Mouse (Mus musculus) stomach, embryonic 16.5 days (tissue): Measurements from ENCODE around the gene Hoxb5. TPM values are rescaled to one million over a fixed set of nuclear protein-coding genes. Genes with fewer than 3 reads are reported as not detected.

Experiments
- ATAC-seq: fragments of 200-750 bp; cut with Nextera tagmentation; 2 replicates; pipeline ENCODE4 v1.8.0; 2017; ENCODE audit warnings: moderate number of reproducible peaks, moderate TSS enrichment; ENCODE audit not compliant: insufficient read depth, low FRiP score
- H3K27ac ChIP-seq: fragments of 300-500 bp; sonication (generic); 2 replicates; pipeline ENCODE4 v1.5.1; 2014; ENCODE audit warnings: low read length
- H3K27me3 ChIP-seq: fragments of 300-500 bp; sonication (generic); 2 replicates; pipeline ENCODE4 v1.6.1; 2014; ENCODE audit warnings: low read length, control low read depth, mixed read lengths; ENCODE audit not compliant: control insufficient read depth, insufficient read depth
- H3K36me3 ChIP-seq: fragments of 300-500 bp; sonication (generic); 2 replicates; pipeline ENCODE4 v1.6.1; 2014; ENCODE audit warnings: low read length; ENCODE audit not compliant: control insufficient read depth, insufficient read depth
- H3K4me1 ChIP-seq: fragments of 300-500 bp; sonication (generic); 2 replicates; pipeline ENCODE4 v1.6.1; 2014; ENCODE audit warnings: low read length, control low read depth, mixed read lengths; ENCODE audit not compliant: control insufficient read depth, insufficient read depth
- H3K4me2 ChIP-seq: fragments of 300-500 bp; sonication (generic); 2 replicates; pipeline ENCODE4 v1.6.1; 2014; ENCODE audit warnings: low read depth, low read length, mixed read lengths
- H3K4me3 ChIP-seq: fragments of 300-500 bp; sonication (generic); replicated peaks from 2 replicates; pipeline ENCODE4 v1.5.1; 2014; ENCODE audit warnings: mild to moderate bottlenecking, low read length
- H3K9ac ChIP-seq: fragments of 300-500 bp; sonication (generic); 2 replicates; pipeline ENCODE4 v1.6.1; 2014; ENCODE audit warnings: low read length
- H3K9me3 ChIP-seq: fragments of 300-500 bp; sonication (generic); replicated peaks from 2 replicates; pipeline ENCODE4 v1.6.1; 2016; ENCODE audit warnings: low read length, control low read depth; ENCODE audit not compliant: control insufficient read depth
- WGBS: fragments of 180-500 bp; shearing (Covaris S2); extraction: QIAGEN DNeasy Blood & Tissue Kit; methylation state at CpG from one replicate; pipeline ENCODE4 v1.1.7; 2014; 5-methylcytosine and 5-hydroxymethylcytosine counted together
- polyA plus RNA-seq: library from polyadenylated mRNA; unstranded; fragments of >200 nt; fragmentation: Nextera tagmentation; extraction: Ambion mirVana; gene quantifications from 2 replicates; pipeline ENCODE4 v1.2.1, GENCODE M21; 2015

Gene Hoxb5
- polyA plus RNA-seq, 1 experiment from 2014 or later = 13.8 TPM

- H3K27me3 ChIP-seq = peaks cover 96% of the 10 kb centered on the region
- peak within 1 kb of the TSS; percentile 51 for H3K4me2 ChIP-seq
- no peak within 1 kb of the TSS for H3K27ac ChIP-seq
- no peaks in the 10 kb centered on the region for H3K36me3 ChIP-seq
- WGBS = 1% methylated on average over 40 of the region's 40 CpGs
- ATAC-seq = no peak
- H3K4me3 ChIP-seq = peak within 1 kb of the TSS; percentile 38
- H3K9me3 ChIP-seq = no peaks in the 10 kb centered on the region
- peaks cover 14% of the 10 kb centered on the region for H3K4me1 ChIP-seq
- peak within 1 kb of the TSS; percentile 49; the same call in 1 of the 2 replicates for H3K9ac ChIP-seq
Observed at GRCm38 (mm10) chr11:96270996-96271540, 32.1 kb upstream of the Hoxb5 start, which contains the start of gene Hoxb9. TSS of gene Hoxb9 (plus strand) at chr11:96271457.

- peak overlapping the region; percentile 49; the same call in 1 of the 2 replicates for H3K9ac ChIP-seq
Observed at GRCm38 (mm10) chr11:96271541-96272011, 31.6 kb upstream of the Hoxb5 start.

GRCm38 (mm10) chr11:96272024-96272921 is 30.9 kb upstream of the Hoxb5 start:
- peak overlapping the region; percentile 38 for H3K4me3 ChIP-seq
- no peak overlapping the region for H3K27ac ChIP-seq
- H3K4me2 ChIP-seq = peak overlapping the region; percentile 51
- peaks cover 14% of the 10 kb centered on the region for H3K4me1 ChIP-seq
- H3K27me3 ChIP-seq = peaks cover 96% of the 10 kb centered on the region
- H3K36me3 ChIP-seq = no peaks in the 10 kb centered on the region
- H3K9ac ChIP-seq = no peak overlapping the region
- no peaks in the 10 kb centered on the region for H3K9me3 ChIP-seq
- 0 out of 2 replicates have a peak, but pooled peaks have one; percentile 30 for ATAC-seq
- 1% methylated on average over 57 of the region's 58 CpGs for WGBS

More at GRCm38 (mm10) chr11:96271541-96272011, 31.6 kb upstream of the Hoxb5 start:
- no peaks in the 10 kb centered on the region for H3K9me3 ChIP-seq
- peaks cover 96% of the 10 kb centered on the region for H3K27me3 ChIP-seq
- peak; percentile 75; the same call in 1 of the 2 replicates for ATAC-seq
- no peaks in the 10 kb centered on the region for H3K36me3 ChIP-seq
- WGBS = under 1% methylated on average over 52 of the region's 52 CpGs
- peak overlapping the region; percentile 51 for H3K4me2 ChIP-seq
- peak overlapping the region; percentile 38 for H3K4me3 ChIP-seq
- H3K27ac ChIP-seq = no peak overlapping the region
- peaks cover 14% of the 10 kb centered on the region for H3K4me1 ChIP-seq

GRCm38 (mm10) chr11:96274428-96274827 is 28.7 kb upstream of the Hoxb5 start:
- WGBS = 11% methylated on average over 10 of the region's 10 CpGs
- Histone ChIP-seq H3K27ac (no peak overlapping the region), H3K4me3 (no peak overlapping the region), H3K36me3 (no peaks in the 10 kb centered on the region), H3K9me3 (no peaks in the 10 kb centered on the region), H3K9ac (no peak overlapping the region), H3K4me1 (peaks cover 14% of the 10 kb centered on the region), H3K27me3 (peaks cover 96% of the 10 kb centered on the region), H3K4me2 (no peak overlapping the region)
- ATAC-seq = no peak

GRCm38 (mm10) chr11:96275896-96276295 is 27.2 kb upstream of the Hoxb5 start:
- Histone ChIP-seq H3K4me1 (peaks cover 14% of the 10 kb centered on the region), H3K27me3 (peaks cover 90% of the 10 kb centered on the region), H3K9me3 (no peaks in the 10 kb centered on the region), H3K36me3 (no peaks in the 10 kb centered on the region), H3K4me3 (no peak overlapping the region), H3K9ac (no peak overlapping the region), H3K27ac (no peak overlapping the region), H3K4me2 (no peak overlapping the region)
- 15% methylated on average over 4 of the region's 4 CpGs for WGBS
- ATAC-seq = no peak

GRCm38 (mm10) chr11:96277151-96278044 is 25.7 kb upstream of the Hoxb5 start:
- no peaks in the 10 kb centered on the region for H3K36me3 ChIP-seq
- no peak overlapping the region for H3K4me3 ChIP-seq
- H3K9ac ChIP-seq = no peak overlapping the region
- no peak overlapping the region for H3K27ac ChIP-seq
- H3K4me2 ChIP-seq = peak overlapping the region; percentile 25; the same call in 1 of the 2 replicates
- 4% methylated on average over 35 of the region's 35 CpGs for WGBS
- ATAC-seq = no peak
- H3K27me3 ChIP-seq = peaks cover 86% of the 10 kb centered on the region
- 0 out of 2 replicates have a peak, but pooled peaks cover 2% of the 10 kb centered on the region for H3K4me1 ChIP-seq
- no peaks in the 10 kb centered on the region for H3K9me3 ChIP-seq

GRCm38 (mm10) chr11:96278324-96278723 is 24.8 kb upstream of the Hoxb5 start:
- 21% methylated on average over 14 of the region's 14 CpGs for WGBS
- H3K9ac ChIP-seq = no peak overlapping the region
- no peaks in the 10 kb centered on the region for H3K4me1 ChIP-seq
- H3K36me3 ChIP-seq = no peaks in the 10 kb centered on the region
- H3K27ac ChIP-seq = no peak overlapping the region
- no peak overlapping the region for H3K4me3 ChIP-seq
- no peak for ATAC-seq
- H3K4me2 ChIP-seq = no peak overlapping the region
- H3K9me3 ChIP-seq = no peaks in the 10 kb centered on the region
- peaks cover 82% of the 10 kb centered on the region for H3K27me3 ChIP-seq

- H3K27me3 ChIP-seq = peaks cover 81% of the 10 kb centered on the region
- no peak overlapping the region for H3K9ac ChIP-seq
- peak; percentile 77; the same call in 1 of the 2 replicates for ATAC-seq
- H3K9me3 ChIP-seq = no peaks in the 10 kb centered on the region
- no peaks in the 10 kb centered on the region for H3K4me1 ChIP-seq
- WGBS = under 1% methylated on average over 9 of the region's 9 CpGs
- H3K4me2 ChIP-seq = no peak overlapping the region
- H3K36me3 ChIP-seq = no peaks in the 10 kb centered on the region
- no peak overlapping the region for H3K27ac ChIP-seq
- H3K4me3 ChIP-seq = no peak overlapping the region
Observed at GRCm38 (mm10) chr11:96278773-96279172, 24.4 kb upstream of the Hoxb5 start.
